Mouse (Mus musculus) limb, embryonic 12.5 days (tissue): ENCODE data around the gene Nudt8. TPM values are rescaled to one million over a fixed set of nuclear protein-coding genes. Genes with fewer than 3 reads are reported as not detected.
"Not testable (repeated sequence)": the region's sequence is repeated elsewhere in the genome, so short reads cannot be mapped to it uniquely, and the experiment has no call there.

Experiments
- ATAC-seq: fragments of 200-750 bp; cut with Nextera tagmentation; 2 replicates; pipeline ENCODE4 v1.8.0; 2017; ENCODE audit warnings: low read depth, moderate TSS enrichment; ENCODE audit not compliant: insufficient number of reproducible peaks, insufficient read depth, low FRiP score, low TSS enrichment
- H3K27ac ChIP-seq: fragments of 300-500 bp; sonication (generic); 2 replicates; pipeline ENCODE4 v1.5.1; 2016; ENCODE audit warnings: mild to moderate bottlenecking, moderate library complexity
- H3K27me3 ChIP-seq: fragments of 300-500 bp; sonication (generic); 2 replicates; pipeline ENCODE4 v1.6.1; 2016; ENCODE audit warnings: mild to moderate bottlenecking, moderate library complexity
- H3K36me3 ChIP-seq: fragments of 300-500 bp; sonication (generic); 2 replicates; pipeline ENCODE4 v1.6.1; 2016; ENCODE audit warnings: mild to moderate bottlenecking, moderate library complexity
- H3K4me1 ChIP-seq: fragments of 300-500 bp; sonication (generic); replicated peaks from 2 replicates; pipeline ENCODE4 v1.6.1; 2016
- H3K4me2 ChIP-seq: fragments of 300-500 bp; sonication (generic); 2 replicates; pipeline ENCODE4 v1.6.1; 2016; ENCODE audit warnings: mild to moderate bottlenecking, moderate library complexity
- H3K4me3 ChIP-seq: fragments of 300-500 bp; sonication (generic); replicated peaks from 2 replicates; pipeline ENCODE4 v1.5.1; 2016; ENCODE audit warnings: mild to moderate bottlenecking
- H3K9ac ChIP-seq: fragments of 300-500 bp; sonication (generic); replicated peaks from 2 replicates; pipeline ENCODE4 v1.6.1; 2016; ENCODE audit warnings: mild to moderate bottlenecking, moderate library complexity
- H3K9me3 ChIP-seq: fragments of 300-500 bp; sonication (generic); 2 replicates; pipeline ENCODE4 v1.6.1; 2016; ENCODE audit warnings: mild to moderate bottlenecking, moderate library complexity
- WGBS: fragments of 180-500 bp; shearing (Covaris S2); methylation state at CpG from one replicate; pipeline ENCODE4 v1.1.7; 2016; 5-methylcytosine and 5-hydroxymethylcytosine counted together
- polyA plus RNA-seq: library from polyadenylated mRNA; unstranded; fragments of >200 nt; fragmentation: Nextera tagmentation; extraction: Ambion mirVana; gene quantifications from 2 replicates; pipeline ENCODE4 v1.2.1, GENCODE M21; 2016

The Nudt8 gene
- polyA plus RNA-seq, 1 experiment from 2014 or later: 30.8 TPM

DNA sequence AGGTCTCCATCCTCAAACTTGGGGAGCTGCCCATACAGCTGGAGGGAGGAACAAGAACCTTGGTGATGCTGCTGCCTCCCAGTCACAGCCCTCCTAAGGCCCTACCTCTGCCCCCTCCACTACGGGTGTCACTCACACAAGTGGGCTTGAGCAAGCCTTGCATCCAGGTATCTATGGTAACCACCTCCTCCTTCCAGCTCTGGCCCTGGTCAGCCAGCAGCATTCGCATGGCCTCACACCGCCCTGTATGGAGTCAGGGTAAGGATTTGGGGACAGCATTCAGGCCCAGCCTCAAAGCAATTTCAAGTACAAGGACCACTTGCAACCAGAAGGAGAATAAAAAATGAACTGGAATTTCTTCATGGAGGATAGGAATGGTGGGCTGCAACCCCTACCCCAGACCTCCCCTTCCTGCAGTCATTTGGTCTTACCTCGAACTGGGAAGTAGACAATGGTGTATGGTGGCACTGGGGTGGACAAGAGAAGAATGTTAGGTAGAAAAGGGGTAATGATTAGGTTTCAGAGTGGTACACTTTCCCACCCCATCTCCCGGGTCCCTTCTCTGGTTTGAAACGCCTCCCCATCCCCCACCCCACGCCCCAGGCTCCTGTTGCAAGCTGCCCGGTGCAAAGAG, 36.9 kb downstream of the Nudt8 start:
- peaks cover 15% of the 10 kb centered on the region for H3K4me1 ChIP-seq
- peaks cover 14% of the 10 kb centered on the region; the same call in 1 of the 2 replicates for H3K36me3 ChIP-seq
- H3K4me3 ChIP-seq: peak overlapping the region; percentile 73
- H3K9ac ChIP-seq: peak overlapping the region; percentile 81
- ATAC-seq: peak; percentile 42; the same call in 1 of the 2 replicates
- peak overlapping the region; percentile 71 for H3K4me2 ChIP-seq
- not testable (repeated sequence) for H3K9me3 ChIP-seq, H3K27me3 ChIP-seq
- peak overlapping the region; percentile 86 for H3K27ac ChIP-seq
- WGBS: 33% methylated on average over 8 of the region's 8 CpGs

DNA sequence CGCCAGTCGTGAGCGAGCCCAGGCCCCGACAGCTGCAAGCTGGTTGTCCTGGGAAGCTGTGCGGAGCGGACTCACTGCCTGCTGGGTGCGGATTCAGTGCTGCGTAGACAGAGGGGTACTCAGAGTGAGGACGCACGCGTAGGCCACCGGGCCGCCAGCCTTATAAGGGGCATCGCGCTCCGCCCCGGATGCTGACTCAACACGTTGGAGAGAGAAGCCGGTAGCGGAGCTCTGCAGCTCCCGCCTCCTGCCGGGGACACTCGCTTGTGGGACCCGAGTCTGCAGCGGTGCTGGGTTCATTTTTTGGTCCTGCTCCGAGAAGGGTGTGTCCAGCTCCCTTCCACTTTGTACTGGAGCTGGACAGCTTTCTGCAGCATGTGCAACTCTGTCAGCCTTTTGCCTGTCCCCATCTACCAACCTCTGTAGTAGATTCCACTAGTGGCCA, 37.4 kb downstream of the Nudt8 start, which contains the start of gene Gstp1:
TSS of gene Gstp1 (minus strand) at position 198 of the 445 bp plus-strand sequence.
- no peaks in the 10 kb centered on the region for H3K9me3 ChIP-seq
- peak within 1 kb of the TSS; percentile 81 for H3K9ac ChIP-seq
- peaks cover 15% of the 10 kb centered on the region for H3K4me1 ChIP-seq
- ATAC-seq: peak; percentile 77
- H3K27me3 ChIP-seq: no peaks in the 10 kb centered on the region
- WGBS: under 1% methylated on average over 26 of the region's 26 CpGs
- H3K4me3 ChIP-seq: peak within 1 kb of the TSS; percentile 73
- H3K4me2 ChIP-seq: peak within 1 kb of the TSS; percentile 71
- peaks cover 14% of the 10 kb centered on the region; the same call in 1 of the 2 replicates for H3K36me3 ChIP-seq
- H3K27ac ChIP-seq: peak within 1 kb of the TSS; percentile 86

- H3K4me3 ChIP-seq, H3K9me3 ChIP-seq, H3K36me3 ChIP-seq, ATAC-seq, H3K27ac ChIP-seq, H3K9ac ChIP-seq, H3K27me3 ChIP-seq, H3K4me2 ChIP-seq: not testable (repeated sequence)
- WGBS: 82% methylated on average over 5 of the region's 5 CpGs
- peaks cover 15% of the 10 kb centered on the region for H3K4me1 ChIP-seq
Measured at GRCm38 (mm10) chr19:4040941-4041340, 40.6 kb downstream of the Nudt8 start.

- not testable (repeated sequence) for H3K4me3 ChIP-seq, H3K36me3 ChIP-seq, H3K9me3 ChIP-seq, H3K27ac ChIP-seq, H3K4me1 ChIP-seq, ATAC-seq, H3K9ac ChIP-seq, H3K4me2 ChIP-seq, H3K27me3 ChIP-seq
- WGBS: 75% methylated on average over 4 of the region's 4 CpGs
Measured at GRCm38 (mm10) chr19:4041500-4041899, 41.1 kb downstream of the Nudt8 start.

- no peak overlapping the region for H3K4me3 ChIP-seq
- no peaks in the 10 kb centered on the region for H3K36me3 ChIP-seq
- no peaks in the 10 kb centered on the region for H3K9me3 ChIP-seq
- no peaks in the 10 kb centered on the region for H3K27me3 ChIP-seq
- no peak overlapping the region for H3K4me2 ChIP-seq
- no peak overlapping the region for H3K27ac ChIP-seq
- peaks cover 6% of the 10 kb centered on the region for H3K4me1 ChIP-seq
- ATAC-seq: no peak
- WGBS: 76% methylated on average over 14 of the region's 14 CpGs
- H3K9ac ChIP-seq: no peak overlapping the region
Measured at GRCm38 (mm10) chr19:4042124-4042523, 41.7 kb downstream of the Nudt8 start.

- not testable (repeated sequence) for ATAC-seq, H3K9ac ChIP-seq, H3K27ac ChIP-seq, H3K27me3 ChIP-seq, H3K4me2 ChIP-seq, H3K4me1 ChIP-seq, H3K4me3 ChIP-seq, H3K36me3 ChIP-seq, H3K9me3 ChIP-seq
- 90% methylated on average over 5 of the region's 5 CpGs for WGBS
Measured at GRCm38 (mm10) chr19:4044109-4044508, 43.7 kb downstream of the Nudt8 start.

DNA sequence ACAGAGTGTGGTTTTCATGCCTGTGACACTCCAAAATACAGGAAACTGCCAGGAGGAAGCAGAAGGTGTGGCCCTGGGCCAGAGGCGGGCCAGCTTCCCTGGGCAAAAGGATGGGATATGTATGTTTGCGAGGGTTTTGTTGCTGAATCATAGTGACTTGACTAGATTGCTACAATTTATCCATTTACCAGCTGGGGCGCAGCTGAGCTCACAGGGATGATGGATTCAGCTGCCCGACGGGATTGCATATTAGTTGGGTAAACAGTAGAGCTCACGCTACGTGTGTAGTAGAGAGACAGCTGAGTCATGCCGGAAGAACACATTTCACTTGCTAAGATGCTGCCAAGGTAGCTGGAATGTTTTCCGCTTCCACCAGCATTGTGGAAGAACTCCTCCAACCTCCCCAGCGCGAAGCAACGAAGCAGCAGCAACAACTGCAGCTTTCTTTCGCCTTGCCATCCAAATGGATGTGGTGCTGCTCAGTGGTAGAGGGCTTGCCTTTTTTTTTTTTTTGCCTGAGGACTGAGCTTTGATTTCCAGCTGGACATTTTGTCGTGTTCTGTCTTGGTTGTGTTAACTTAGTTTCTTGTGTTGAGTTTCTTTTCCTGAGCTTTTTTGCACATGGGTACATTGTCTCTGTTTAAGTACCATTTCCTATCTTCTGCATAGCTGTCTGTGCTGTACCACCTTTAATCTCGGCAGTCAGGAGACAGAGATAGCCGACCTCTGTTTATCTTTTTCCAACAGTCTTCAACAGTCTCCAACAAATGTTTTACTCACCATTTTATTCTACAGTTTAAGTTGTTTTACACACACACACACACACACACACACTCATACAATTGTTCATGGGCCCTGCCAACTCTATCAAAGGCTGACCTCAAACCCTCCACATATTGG, 45.8 kb downstream of the Nudt8 start, which contains the start of gene Gstp2:
TSS of gene Gstp2 (minus strand) at position 58 of the 900 bp plus-strand sequence.
- 64% methylated on average over 16 of the region's 16 CpGs for WGBS
- H3K27me3 ChIP-seq: no peaks in the 10 kb centered on the region
- H3K9ac ChIP-seq: no peak within 1 kb of the TSS
- H3K4me2 ChIP-seq: no peak within 1 kb of the TSS
- H3K4me3 ChIP-seq: no peak within 1 kb of the TSS
- H3K4me1 ChIP-seq: no peaks in the 10 kb centered on the region
- no peak for ATAC-seq
- H3K36me3 ChIP-seq: no peaks in the 10 kb centered on the region
- H3K27ac ChIP-seq: 0 out of 2 replicates have a peak within 1 kb of the TSS, but pooled peaks have one; percentile 4
- peaks cover 3% of the 10 kb centered on the region; the same call in 1 of the 2 replicates for H3K9me3 ChIP-seq

GRCm38 (mm10) chr19:4046866-4047254, 46.5 kb downstream of the Nudt8 start:
- no peak for ATAC-seq
- Histone ChIP-seq H3K27me3 (no peaks in the 10 kb centered on the region), H3K27ac (0 out of 2 replicates have a peak overlapping the region, but pooled peaks have one; percentile 4), H3K9ac (no peak overlapping the region), H3K36me3 (no peaks in the 10 kb centered on the region), H3K4me2 (no peak overlapping the region), H3K4me1 (no peaks in the 10 kb centered on the region), H3K4me3 (no peak overlapping the region), H3K9me3 (peaks cover 3% of the 10 kb centered on the region; the same call in 1 of the 2 replicates)
- WGBS: 75% methylated on average over 8 of the region's 8 CpGs

DNA sequence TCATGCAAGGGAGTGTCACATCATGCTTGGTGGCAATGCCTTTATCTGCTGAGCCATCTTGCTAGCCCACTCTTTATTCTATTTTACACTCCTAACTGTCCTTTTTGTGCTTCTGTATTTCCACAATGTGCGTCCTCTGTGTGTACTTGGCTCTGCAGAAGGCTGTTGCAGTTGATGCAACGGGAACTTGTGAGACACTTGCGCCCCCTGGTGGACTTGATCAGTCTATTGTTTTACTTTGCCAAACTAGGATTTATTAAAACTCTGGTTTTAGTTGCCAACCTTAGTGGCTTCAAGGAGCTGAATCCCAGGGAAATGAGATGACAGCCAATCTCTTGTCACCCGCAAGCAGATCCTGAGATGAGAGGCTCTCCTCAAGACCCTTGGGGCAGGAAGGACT, 47.5 kb downstream of the Nudt8 start:
- no peak overlapping the region for H3K9ac ChIP-seq
- 20% methylated on average over 4 of the region's 4 CpGs for WGBS
- H3K27me3 ChIP-seq: no peaks in the 10 kb centered on the region

DNA sequence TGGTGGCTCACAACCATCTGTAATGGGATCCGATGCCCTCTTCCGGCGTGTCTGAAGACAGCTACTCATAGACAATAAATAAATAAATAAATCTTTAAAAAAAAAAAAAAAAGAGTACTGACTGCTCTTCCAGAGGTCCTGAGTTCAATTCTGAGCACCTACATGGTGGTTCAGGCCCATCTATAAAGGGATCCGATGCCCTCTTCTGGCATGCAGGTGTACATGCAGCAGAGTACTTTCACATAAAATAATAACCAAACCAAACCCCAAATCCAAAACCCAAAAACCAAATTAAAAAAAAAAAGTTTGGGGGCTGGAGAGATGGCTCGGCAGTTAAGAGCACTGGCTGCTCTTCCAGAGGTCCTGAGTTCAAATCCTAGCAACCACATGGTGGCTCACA, 48.7 kb downstream of the Nudt8 start:
- not testable (repeated sequence) for H3K9me3 ChIP-seq, H3K27me3 ChIP-seq, H3K9ac ChIP-seq, H3K4me1 ChIP-seq, ATAC-seq, H3K36me3 ChIP-seq, H3K27ac ChIP-seq, H3K4me3 ChIP-seq, H3K4me2 ChIP-seq
- WGBS: 81% methylated on average over 5 of the region's 5 CpGs

More for the DNA sequence above, 47.5 kb downstream of the Nudt8 start:
- Histone ChIP-seq H3K36me3 (no peaks in the 10 kb centered on the region), H3K27ac (no peak overlapping the region), H3K9me3 (peaks cover 3% of the 10 kb centered on the region; the same call in 1 of the 2 replicates), H3K4me2 (no peak overlapping the region), H3K4me3 (no peak overlapping the region), H3K4me1 (no peaks in the 10 kb centered on the region)
- no peak for ATAC-seq

- no peak for ATAC-seq
- no peaks in the 10 kb centered on the region for H3K4me1 ChIP-seq
- whole genome bisulfite sequencing: 92% methylated on average over 5 of the region's 5 CpGs
- no peak overlapping the region for H3K4me3 ChIP-seq
- peaks cover 3% of the 10 kb centered on the region; the same call in 1 of the 2 replicates for H3K9me3 ChIP-seq
- H3K9ac ChIP-seq: no peak overlapping the region
- H3K36me3 ChIP-seq: no peaks in the 10 kb centered on the region
- H3K4me2 ChIP-seq: no peak overlapping the region
- no peak overlapping the region for H3K27ac ChIP-seq
- H3K27me3 ChIP-seq: no peaks in the 10 kb centered on the region
Measured at GRCm38 (mm10) chr19:4051016-4051415, 50.6 kb downstream of the Nudt8 start.
